Mouse (Mus musculus): ENCODE measurements around the gene Cdkn2aip. TPM values are rescaled to one million over a fixed set of nuclear protein-coding genes. Genes with fewer than 3 reads are reported as not detected.

Cdkn2aip gene
- total RNA-seq, 1 experiment from 2014 or later = 17.2 TPM

Other genes starting within 250 kb of the Cdkn2aip start
- 37.2 and 44.1 TPM in 2 replicates for gene Trappc11, start 180.5 kb downstream of the Cdkn2aip start, total RNA-seq (2021)
- gene Rwdd4a, start 180.3 kb downstream of the Cdkn2aip start, total RNA-seq (2021) = 45.0 and 45.6 TPM in 2 replicates
- gene Ing2, start 38.4 kb downstream of the Cdkn2aip start, total RNA-seq (2021) = 26.8 and 28.9 TPM in 2 replicates
- gene Cldn24, start 108.2 kb upstream of the Cdkn2aip start, total RNA-seq (2021) = not detected in 2 replicates
- 1.1 TPM in 1 of 2 replicates, not detected in the other for gene Cldn22, start 110.5 kb upstream of the Cdkn2aip start, total RNA-seq (2021)